Mouse (Mus musculus) kidney, adult 11 months (tissue): ENCODE measurements around the gene Gm17018.
A peak's percentile ranks its signal among the peaks of the same experiment; 100 is the strongest.
"Not testable (repeated sequence)": the region's sequence is repeated elsewhere in the genome, so short reads cannot be mapped to it uniquely, and the experiment has no call there.

Experiments
- DNase-seq: peaks from one replicate; pipeline ENCODE4 v3.0.0; 2022

The Gm17018 gene

GRCm38 (mm10) chr19:45560153-45560890, at the start of gene Gm17018, which contains the start of gene Poll:
Gene Gm17018, plus strand, starts transcription at chr19:45560615.
Gene Poll, minus strand, starts transcription at chr19:45560531.
- peak; percentile 73 for DNase-seq

- no peak for DNase-seq
These were observed 49.7 kb upstream of the Gm17018 start for GRCm38 (mm10) chr19:45510680-45511079.

- no peak for DNase-seq
These were observed 49.0 kb upstream of the Gm17018 start for GRCm38 (mm10) chr19:45511406-45511805.

GRCm38 (mm10) chr19:45515341-45515740, 45.1 kb upstream of the Gm17018 start:
- no peak for DNase-seq

GRCm38 (mm10) chr19:45516264-45516663, 44.2 kb upstream of the Gm17018 start:
- DNase-seq = no peak

GRCm38 (mm10) chr19:45527382-45527781, 33.0 kb upstream of the Gm17018 start:
- DNase-seq = no peak

- DNase-seq = no peak
These were observed 32.4 kb upstream of the Gm17018 start for GRCm38 (mm10) chr19:45527931-45528534.

- DNase-seq = no peak
These were observed 31.1 kb upstream of the Gm17018 start for GRCm38 (mm10) chr19:45529294-45529693.

- DNase-seq = no peak
These were observed 30.0 kb upstream of the Gm17018 start for GRCm38 (mm10) chr19:45530200-45530995.

GRCm38 (mm10) chr19:45531554-45531953, 28.9 kb upstream of the Gm17018 start:
- DNase-seq = no peak

GRCm38 (mm10) chr19:45533617-45534016, 26.8 kb upstream of the Gm17018 start:
- DNase-seq = no peak

GRCm38 (mm10) chr19:45535214-45535735, 25.1 kb upstream of the Gm17018 start:
- no peak for DNase-seq

- no peak for DNase-seq
These were observed 24.5 kb upstream of the Gm17018 start for GRCm38 (mm10) chr19:45535929-45536328.

- DNase-seq = peak; percentile 45
These were observed 22.9 kb upstream of the Gm17018 start for GRCm38 (mm10) chr19:45537505-45537904.

- no peak for DNase-seq
These were observed 19.6 kb upstream of the Gm17018 start for GRCm38 (mm10) chr19:45540657-45541408.

GRCm38 (mm10) chr19:45541409-45542041, 18.9 kb upstream of the Gm17018 start:
- DNase-seq = no peak

GRCm38 (mm10) chr19:45542061-45542460, 18.4 kb upstream of the Gm17018 start:
- no peak for DNase-seq

- DNase-seq = no peak
These were observed 16.1 kb upstream of the Gm17018 start for GRCm38 (mm10) chr19:45544152-45544924.

- DNase-seq = peak; percentile 63
These were observed 15.5 kb upstream of the Gm17018 start for GRCm38 (mm10) chr19:45544925-45545321.

GRCm38 (mm10) chr19:45548196-45548595, 12.2 kb upstream of the Gm17018 start:
- not testable (repeated sequence) for DNase-seq
